Mouse (Mus musculus) lung, adult 2 months (tissue): ENCODE results near the gene Tex12. TPM values are rescaled to one million over a fixed set of nuclear protein-coding genes. Genes with fewer than 3 reads are reported as not detected.

Experiments used
- DNase-seq: peaks from one replicate; pipeline ENCODE4 v3.0.0; 2022
- H3K4me1 ChIP-seq: fragments of 200-500 bp; 2 replicates; pipeline ENCODE4 v1.6.1; 2011; ENCODE audit warnings: low read length; ENCODE audit not compliant: control insufficient read depth, insufficient read depth
- H3K4me3 ChIP-seq: fragments of 200-500 bp; replicated peaks from 2 replicates; pipeline ENCODE3; 2011; ENCODE audit warnings: low read depth, mild to moderate bottlenecking, control low read depth, low read length; ENCODE audit errors: extremely low read depth
- CTCF ChIP-seq: fragments of 200-500 bp; IDR thresholded peaks from 2 replicates; pipeline ENCODE4 v1.5.1; 2011; ENCODE audit warnings: mild to moderate bottlenecking, low read length, control low read depth; ENCODE audit not compliant: insufficient read depth
- POLR2A ChIP-seq: fragments of 200-500 bp; IDR thresholded peaks from 2 replicates; pipeline ENCODE4 v1.6.1; 2011; ENCODE audit warnings: low read depth, mild to moderate bottlenecking, control low read depth, low read length, borderline replicate concordance; ENCODE audit errors: extremely low read depth
- WGBS: fragments of 180-500 bp; shearing (Covaris S2); methylation state at CpG from one replicate; pipeline ENCODE4 v1.1.7; 2018; 5-methylcytosine and 5-hydroxymethylcytosine counted together
- polyA plus RNA-seq: library from polyadenylated mRNA; depleted of rRNA; stranded (reverse); fragments of >200 nt; gene quantifications from 2 replicates; pipeline ENCODE4 v1.2.3, GENCODE M21; 2012

The Tex12 gene
- polyA plus RNA-seq, 1 experiment = not detected

- Histone ChIP-seq H3K4me1 (no peaks in the 10 kb centered on the region), H3K4me3 (no peak overlapping the region)
- TF ChIP-seq CTCF (no peak), POLR2A (no peak)
- WGBS = 85% methylated on average over 9 of the region's 9 CpGs
- no peak for DNase-seq
These were observed 31.8 kb upstream of the Tex12 start for GRCm38 (mm10) chr9:50592955-50593354.

GRCm38 (mm10) chr9:50590856-50591518 lies 29.9 kb upstream of the Tex12 start:
- Histone ChIP-seq H3K4me3 (no peak overlapping the region), H3K4me1 (no peaks in the 10 kb centered on the region)
- DNase-seq = no peak
- TF ChIP-seq CTCF (no peak), POLR2A (no peak)
- WGBS = 62% methylated on average over 10 of the region's 10 CpGs

DNA sequence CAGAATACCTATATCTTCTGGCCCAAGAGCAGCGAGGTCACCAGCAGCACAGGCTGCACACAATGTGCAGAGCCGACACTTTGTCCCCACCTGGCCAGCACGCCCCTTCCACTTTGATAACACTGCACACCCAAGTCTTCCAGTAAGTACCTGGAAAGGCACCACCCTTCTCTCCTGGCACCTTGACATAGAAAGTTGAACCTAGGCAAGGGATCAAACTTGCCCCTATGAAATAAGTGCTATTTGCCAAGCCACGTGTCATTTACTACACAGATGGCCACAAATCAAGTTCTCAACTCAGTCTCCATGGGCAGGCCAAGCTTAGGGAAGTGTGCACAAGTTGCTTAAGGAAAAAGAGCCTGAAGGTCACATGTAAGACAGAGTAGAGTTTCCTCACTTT lies 25.8 kb upstream of the Tex12 start:
- no peak for DNase-seq
- no peak overlapping the region for H3K4me3 ChIP-seq
- 62% methylated on average over 4 of the region's 4 CpGs for WGBS
- TF ChIP-seq CTCF (no peak), POLR2A (no peak)
- H3K4me1 ChIP-seq = no peaks in the 10 kb centered on the region

GRCm38 (mm10) chr9:50585145-50585818 lies 24.2 kb upstream of the Tex12 start:
- Histone ChIP-seq H3K4me1 (no peaks in the 10 kb centered on the region), H3K4me3 (no peak overlapping the region)
- TF ChIP-seq POLR2A = no peak
- WGBS = 75% methylated on average over 6 of the region's 6 CpGs
- no peak for DNase-seq

GRCm38 (mm10) chr9:50580370-50580769 lies 19.2 kb upstream of the Tex12 start:
- Histone ChIP-seq H3K4me1 (no peaks in the 10 kb centered on the region), H3K4me3 (no peak overlapping the region)
- TF ChIP-seq POLR2A = no peak
- no peak for DNase-seq
- WGBS = 44% methylated on average over 4 of the region's 4 CpGs

DNA sequence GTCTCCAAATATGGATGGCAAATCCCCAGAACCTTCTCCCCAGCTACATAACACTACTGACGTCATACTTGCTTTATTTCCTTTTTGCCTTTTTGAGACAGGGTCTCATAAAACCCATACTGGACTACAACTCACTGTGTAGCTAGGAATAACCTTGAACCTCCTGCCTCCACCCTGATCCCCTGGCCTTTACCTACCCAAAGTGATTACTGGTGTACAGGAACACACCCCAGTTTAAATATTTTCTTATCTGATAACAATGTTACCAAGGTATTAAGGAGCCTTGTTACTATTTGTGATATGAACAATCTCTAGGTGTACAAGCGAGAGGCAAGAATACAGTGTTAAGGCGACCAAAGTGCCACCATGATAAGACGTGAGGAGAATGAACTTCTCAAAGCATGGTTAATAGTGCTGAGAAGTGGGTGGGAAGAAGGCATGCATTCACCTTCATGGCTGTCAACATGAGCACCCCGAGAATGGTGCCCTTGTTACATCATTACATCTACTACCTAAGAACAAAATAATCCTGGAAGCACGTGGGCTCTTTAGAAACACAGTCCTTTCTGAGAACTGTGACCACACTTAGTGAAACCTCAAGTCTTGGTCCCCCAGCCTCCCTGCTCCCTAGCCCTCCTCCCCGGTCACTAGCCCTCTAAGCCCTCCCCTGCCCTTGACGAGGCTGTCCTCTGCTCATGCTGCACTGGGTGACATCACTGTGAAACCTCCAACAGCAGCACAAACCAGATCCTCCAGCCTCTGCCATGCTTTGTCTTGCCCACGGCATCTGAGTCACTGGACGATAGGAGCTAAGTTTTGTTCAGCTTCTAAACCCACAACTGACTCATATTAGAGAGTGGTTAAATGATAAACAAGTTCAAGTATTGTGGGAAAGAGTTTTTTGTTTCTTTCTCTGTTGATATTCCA lies 8.7 kb upstream of the Tex12 start:
- WGBS = 63% methylated on average over 10 of the region's 10 CpGs
- H3K4me1 ChIP-seq = no peaks in the 10 kb centered on the region
- no peak for TF ChIP-seq POLR2A
- TF ChIP-seq CTCF = no peak
- no peak overlapping the region for H3K4me3 ChIP-seq
- DNase-seq = no peak

DNA sequence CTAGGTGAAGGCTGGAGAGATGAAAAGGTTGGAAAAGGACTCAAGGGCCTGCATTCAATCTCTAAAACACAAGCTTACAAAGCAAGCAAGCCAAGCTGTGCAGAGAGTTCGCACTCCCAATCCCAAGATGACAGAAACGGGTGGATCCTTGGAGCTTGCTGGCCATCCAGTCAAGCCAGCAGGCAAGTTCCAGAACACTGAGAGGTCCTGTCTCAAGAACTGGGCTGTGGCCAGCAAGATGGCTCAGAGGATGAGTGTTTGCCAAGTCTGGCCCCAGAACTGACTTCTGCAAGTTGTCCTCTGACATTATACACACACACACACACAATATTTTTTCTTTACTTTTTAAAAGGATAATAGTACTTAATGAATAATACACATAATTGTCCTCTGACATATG lies 6.8 kb upstream of the Tex12 start:
- Histone ChIP-seq H3K4me3 (no peak overlapping the region), H3K4me1 (no peaks in the 10 kb centered on the region)
- WGBS = 75% methylated on average over 2 of the region's 2 CpGs
- no peak for TF ChIP-seq POLR2A
- no peak for TF ChIP-seq CTCF
- DNase-seq = no peak

- TF ChIP-seq POLR2A (no peak), CTCF (no peak)
- 77% methylated on average over 4 of the region's 4 CpGs for WGBS
- no peaks in the 10 kb centered on the region for H3K4me1 ChIP-seq
- DNase-seq = no peak
- no peak overlapping the region for H3K4me3 ChIP-seq
These were observed 6.2 kb upstream of the Tex12 start for GRCm38 (mm10) chr9:50567372-50567771.

DNA sequence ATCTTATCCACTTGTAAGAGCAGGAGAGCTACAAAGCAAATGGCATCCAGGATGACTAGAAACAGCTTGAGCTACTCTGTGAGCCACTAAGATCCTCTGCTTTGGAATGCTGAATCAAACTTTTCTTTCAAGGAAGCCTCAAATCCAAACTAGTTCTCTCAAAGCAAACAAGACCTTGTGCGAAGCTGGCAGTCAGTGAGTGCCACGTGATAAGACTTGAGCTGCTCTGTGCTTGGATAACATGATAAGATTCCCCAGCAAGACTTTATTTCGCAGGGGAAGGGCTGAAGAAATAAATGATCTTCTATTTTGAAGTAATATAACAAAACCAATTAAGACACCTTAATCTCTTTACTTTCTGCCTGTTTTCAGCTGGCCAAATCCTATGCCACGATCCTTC lies 4.8 kb upstream of the Tex12 start:
- no peak for TF ChIP-seq CTCF
- no peak for TF ChIP-seq POLR2A
- Histone ChIP-seq H3K4me3 (no peak overlapping the region), H3K4me1 (no peaks in the 10 kb centered on the region)
- 34% methylated on average over 4 of the region's 4 CpGs for WGBS
- DNase-seq = no peak
